Comparison of ENCODE assay signal across 9 mouse cellular contexts in the genomic region with DNA sequence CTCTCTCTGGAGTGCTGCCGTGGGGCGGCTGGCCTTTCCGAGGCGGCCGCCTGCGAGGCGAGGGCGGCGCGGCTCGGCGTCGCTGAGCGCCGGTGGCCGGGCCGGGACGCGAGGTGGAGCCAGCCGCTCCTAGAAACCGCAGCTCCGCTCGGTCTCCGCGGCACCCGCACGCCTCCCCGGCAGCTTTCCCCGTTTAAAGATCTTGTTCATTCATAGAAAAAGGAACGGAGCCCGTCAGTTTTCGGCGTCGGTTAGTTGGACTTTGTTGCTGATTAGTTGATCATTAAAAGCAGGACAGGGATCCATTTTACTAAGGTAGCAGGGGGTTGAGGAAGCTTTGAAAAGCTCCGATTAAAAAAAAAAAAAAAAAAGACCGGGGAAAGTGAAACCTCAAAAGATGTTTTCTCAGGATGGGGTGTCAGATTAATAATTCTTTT. TPM values are rescaled to one million over a fixed set of nuclear protein-coding genes. Genes with fewer than 3 reads are reported as not detected.
A peak's percentile ranks its signal among the peaks of the same experiment; 100 is the strongest.
DNase-seq lines count a peak whose midpoint lies in the region; ATAC-seq and TF ChIP-seq lines count a peak whose summit lies in the region.
"Had no signal": no experiment of that assay in that cellular context is flagged by ENCODE, and none has a peak within 500 bp of the region (broad histone marks: within the 10 kb centered on the region; RNA-seq: fewer than 3 reads in every experiment).

No protein-coding gene starts in this region.

- WGBS in lung, embryonic 14.5 days: 1% methylated on average over 35 of the region's 36 CpGs

- H3K9ac ChIP-seq in lung, embryonic 14.5 days: peak overlapping the region; percentile 98

- no peaks in the 10 kb centered on the region for H3K9me3 ChIP-seq in lung, embryonic 14.5 days (ENCODE audit: low read depth, low read length)

- peak overlapping the region; percentile 94 for H3K27ac ChIP-seq in cortical plate, adult 2 months (ENCODE audit: insufficient read depth, low read length)
- H3K27ac ChIP-seq in lung, embryonic 14.5 days (ENCODE audit: low read depth): peak overlapping the region; percentile 100

- TF ChIP-seq POLR2A in cortical plate, adult 2 months (IDR thresholded peaks at IDR 0.05; ENCODE audit: extremely low read depth, insufficient read depth, low read length): no peak

- no peaks in the 10 kb centered on the region for H3K27me3 ChIP-seq in lung, embryonic 14.5 days (ENCODE audit: insufficient read depth, low read length)

- ATAC-seq in lung, embryonic 14.5 days (ENCODE audit: insufficient read depth): peak; percentile 79

- H3K4me2 ChIP-seq in lung, embryonic 14.5 days: peak overlapping the region; percentile 56

- no peaks in the 10 kb centered on the region; the same call in 1 of the 2 replicates for H3K4me1 ChIP-seq in cortical plate, adult 2 months (ENCODE audit: control insufficient read depth, insufficient read depth, low read length)
- no peaks in the 10 kb centered on the region for H3K4me1 ChIP-seq in lung, embryonic 14.5 days (ENCODE audit: insufficient read depth)

- no peak for TF ChIP-seq CTCF in cortical plate, adult 2 months (IDR thresholded peaks at IDR 0.05; ENCODE audit: extremely low read depth, insufficient read depth, low read length)
- TF ChIP-seq CTCF in lung, embryonic 14.5 days (IDR thresholded peaks at IDR 0.05; ENCODE audit: low read depth): no peak

- peak; percentile 45 for DNase-seq in urinary bladder, postnatal 14 days (ENCODE audit: low spot score)
- DNase-seq in urinary bladder, postnatal 10 days (ENCODE audit: low spot score): no peak
- DNase-seq in gastrocnemius, postnatal 4 days (ENCODE audit: low spot score in 2 of 2): peak; percentile 22 to 64
- peak; percentile 71 for DNase-seq in kidney, postnatal 10 days
- DNase-seq in lung, embryonic 14.5 days: peak; percentile 67
- DNase-seq in right cerebral cortex, adult 2 months (ENCODE audit: low spot score in 2 of 2): peak; percentile 34 to 37
- no peak for DNase-seq in cerebellum, adult 8-10 months

- H3K36me3 ChIP-seq in lung, embryonic 14.5 days (ENCODE audit: insufficient read depth): peaks cover 7% of the 10 kb centered on the region; the same call in 1 of the 2 replicates

- H3K4me3 ChIP-seq in cortical plate, adult 2 months (ENCODE audit: insufficient read depth, low read length): peak overlapping the region; percentile 39
- peak overlapping the region; percentile 88 for H3K4me3 ChIP-seq in lung, embryonic 14.5 days (ENCODE audit: low read depth, low read length)

RNA-seq across cellular contexts. Expression of a gene that starts 0.6 kb away (rescaled TPM):
- polyA plus RNA-seq in cortical plate, adult 2 months (2012; rRNA removed): 94.4 and 97.9 TPM in 2 replicates
- total RNA-seq in gastrocnemius, postnatal 4 days (2021): 10 to 100 TPM; 65.9 to 68.6 TPM
- 21.8 and 23.8 TPM in 2 replicates for polyA plus RNA-seq in lung, embryonic 14.5 days (2014; fragmentation: Nextera tagmentation; extraction: Ambion mirVana)

RNA-seq across cellular contexts. Expression of a gene that starts 51.4 kb away (rescaled TPM):
- 21.1 and 21.9 TPM in 2 replicates for polyA plus RNA-seq in cortical plate, adult 2 months (2012; rRNA removed)
- total RNA-seq in gastrocnemius, postnatal 4 days (2021): 10 to 100 TPM; 29.5 to 31.1 TPM
- polyA plus RNA-seq in lung, embryonic 14.5 days (2014; fragmentation: Nextera tagmentation; extraction: Ambion mirVana): 131 and 147 TPM in 2 replicates

RNA-seq across cellular contexts. Expression of a gene that starts 51.5 kb away (rescaled TPM):
- 32.9 and 33.3 TPM in 2 replicates for polyA plus RNA-seq in cortical plate, adult 2 months (2012; rRNA removed)
- total RNA-seq in gastrocnemius, postnatal 4 days (2021): 10 to 100 TPM; 57.6 to 59.2 TPM
- polyA plus RNA-seq in lung, embryonic 14.5 days (2014; fragmentation: Nextera tagmentation; extraction: Ambion mirVana): 61.4 and 62.1 TPM in 2 replicates

RNA-seq across cellular contexts. Expression of a gene that starts 59.9 kb away (rescaled TPM):
- 2.7 and 3.2 TPM in 2 replicates for polyA plus RNA-seq in cortical plate, adult 2 months (2012; rRNA removed)
- total RNA-seq in gastrocnemius, postnatal 4 days (2021): under 1 TPM in 1 of 2 experiments, not detected in 1; 0.13 TPM
- polyA plus RNA-seq in lung, embryonic 14.5 days (2014; fragmentation: Nextera tagmentation; extraction: Ambion mirVana): not detected in 2 replicates
- total RNA-seq: heart, adult 18-20 months had no signal

Comparison
In these comparisons a context has a peak if more than half of its experiments do, and no peak if none do; other contexts are left out.
1. DNase-seq: peak in urinary bladder, postnatal 14 days (single experiment), gastrocnemius, postnatal 4 days (2 of 2), kidney, postnatal 10 days (single experiment), lung, embryonic 14.5 days (single experiment) and right cerebral cortex, adult 2 months (2 of 2); none in urinary bladder, postnatal 10 days (single experiment) and cerebellum, adult 8-10 months (single experiment).